Mouse (Mus musculus): ENCODE results near the gene Cnga3. TPM values are rescaled to one million over a fixed set of nuclear protein-coding genes. Genes with fewer than 3 reads are reported as not detected.

Cnga3 gene
- total and polyA plus RNA-seq, 3 experiments = 0.08 to 0.36 (median 0.30) TPM

DNA sequence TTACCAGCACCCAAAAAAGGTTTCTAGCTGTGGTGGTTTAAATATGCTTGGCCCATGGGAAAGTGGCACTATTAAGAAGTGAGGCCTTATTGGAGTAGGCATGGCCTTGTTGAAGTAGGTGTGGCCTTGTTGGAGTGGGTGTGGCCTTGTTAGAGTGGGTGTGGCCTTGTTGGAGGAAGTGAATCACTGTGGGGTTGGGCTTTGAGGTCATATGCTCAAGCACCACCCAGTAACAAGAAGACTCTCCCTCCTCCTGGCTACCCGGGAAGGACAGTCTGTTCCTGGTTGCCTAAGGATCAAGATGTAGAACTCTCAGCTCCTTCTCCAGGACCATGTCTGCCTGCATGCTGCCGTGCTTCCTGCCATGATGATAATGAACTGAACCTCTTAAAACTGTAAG is 32.2 kb downstream of the Cnga3 start:
- in situ Hi-C loops (cut with MboI; ENCODE audit: low pct_ligation_motif_present, low pct_unique_long_range_greater_than_20kb, low sequenced_read_pairs) = loop anchor here (10.0 to 25.0 kb wide), 2 partner anchors 334 to 462 kb away; no protein-coding TSS in a partner anchor
- H3K27me3 ChIP-seq (replicated peaks) = no peaks in the 10 kb centered on the region
- no peaks in the 10 kb centered on the region for H3K36me3 ChIP-seq (replicated peaks in 1 of 2; ENCODE audit: control insufficient read depth in 1 of 2, insufficient read depth in 1 of 2, low read length in 1 of 2)
- no peak overlapping the region for H3K27ac ChIP-seq (ENCODE audit: insufficient read depth, low read depth)
- no peaks in the 10 kb centered on the region for H3K79me2 ChIP-seq (replicated peaks; ENCODE audit: control insufficient read depth, extremely low read depth, insufficient read depth, poor library complexity, severe bottlenecking)
- peaks cover 0 to 2% of the 10 kb centered on the region in 2 experiments; a peak in 1 of 4 replicates for H3K4me1 ChIP-seq (ENCODE audit: control insufficient read depth in 1 of 2, insufficient read depth in 2 of 2)
- H3K9ac ChIP-seq (ENCODE audit: insufficient read depth, low read depth) = no peak overlapping the region
- TF ChIP-seq GABPA (IDR thresholded peaks at IDR 0.05; ENCODE audit: insufficient replicate concordance, low read depth, low read length) (no peak), NRF1 (IDR thresholded peaks at IDR 0.05; ENCODE audit: low read depth, low read length) (no peak), SMC3 (IDR thresholded peaks at IDR 0.05; ENCODE audit: low read depth, low read length) (no peak), ZMIZ1 (IDR thresholded peaks at IDR 0.05; ENCODE audit: low read depth, low read length) (no peak), PAX5 (IDR thresholded peaks at IDR 0.05; ENCODE audit: low read length) (no peak), BHLHE40 (IDR thresholded peaks at IDR 0.05; ENCODE audit: low read depth, low read length) (no peak)
- H3K4me2 ChIP-seq (ENCODE audit: insufficient read depth, low read depth, poor library complexity, severe bottlenecking) = no peak overlapping the region
- H3K9me3 ChIP-seq (replicated peaks; ENCODE audit: low read length) = no peaks in the 10 kb centered on the region
- H3K4me3 ChIP-seq (replicated peaks in 1 of 3; ENCODE audit: low read depth in 2 of 3, low read length in 2 of 3, poor library complexity in 1 of 3) = no peak overlapping the region
- dilution Hi-C loops (cut with MboI; ENCODE audit: extremely low pct_ligation_motif_present, extremely low pct_unique_long_range_greater_than_20kb, low sequenced_read_pairs) = no loop called here
- DNase-seq (ENCODE audit: extremely low read depth) = no peak

DNA sequence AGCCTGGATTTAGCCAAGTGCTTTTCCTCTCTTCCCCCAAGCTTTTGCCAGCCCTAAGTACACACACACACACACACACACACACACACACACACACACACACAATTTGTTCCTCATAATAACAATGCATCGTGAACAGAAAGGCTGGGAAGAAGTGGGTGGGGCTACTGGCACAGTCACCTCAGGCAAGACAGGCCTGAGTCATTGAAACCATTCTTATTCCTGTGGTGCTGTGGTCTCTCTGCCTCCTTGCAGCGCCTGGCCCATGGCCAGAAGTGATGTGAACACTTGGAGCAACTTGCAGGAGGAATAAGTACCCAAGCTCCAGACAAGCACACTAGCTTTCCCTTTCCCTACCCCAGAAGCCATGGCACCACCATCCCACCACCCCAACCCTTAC is 34.2 kb downstream of the Cnga3 start:
- dilution Hi-C loops (cut with MboI; ENCODE audit: extremely low pct_ligation_motif_present, extremely low pct_unique_long_range_greater_than_20kb, low sequenced_read_pairs) = no loop called here
- Histone ChIP-seq H3K27ac (ENCODE audit: insufficient read depth, low read depth) (no peak overlapping the region), H3K79me2 (replicated peaks; ENCODE audit: control insufficient read depth, extremely low read depth, insufficient read depth, poor library complexity, severe bottlenecking) (no peaks in the 10 kb centered on the region), H3K9me3 (replicated peaks; ENCODE audit: low read length) (no peaks in the 10 kb centered on the region), H3K4me1 (ENCODE audit: control insufficient read depth in 1 of 2, insufficient read depth in 2 of 2) (peaks cover 0 to 2% of the 10 kb centered on the region in 2 experiments; a peak in 1 of 4 replicates), H3K36me3 (replicated peaks in 1 of 2; ENCODE audit: control insufficient read depth in 1 of 2, insufficient read depth in 1 of 2, low read length in 1 of 2) (no peaks in the 10 kb centered on the region), H3K9ac (ENCODE audit: insufficient read depth, low read depth) (no peak overlapping the region), H3K27me3 (replicated peaks) (no peaks in the 10 kb centered on the region), H3K4me2 (ENCODE audit: insufficient read depth, low read depth, poor library complexity, severe bottlenecking) (no peak overlapping the region), H3K4me3 (replicated peaks in 1 of 3; ENCODE audit: low read depth in 2 of 3, low read length in 2 of 3, poor library complexity in 1 of 3) (no peak overlapping the region)
- DNase-seq (ENCODE audit: extremely low read depth) = no peak
- TF ChIP-seq RCOR1 (conservative IDR thresholded peaks at IDR 0.05; ENCODE audit: low read depth, low read length) = no peak
- no peak for TF ChIP-seq HCFC1 (IDR thresholded peaks at IDR 0.05; ENCODE audit: low read depth, low read length)
- no peak for TF ChIP-seq PAX5 (IDR thresholded peaks at IDR 0.05; ENCODE audit: low read length)
- TF ChIP-seq NELFE (IDR thresholded peaks at IDR 0.05; ENCODE audit: low read depth, low read length) = no peak
- TF ChIP-seq USF2 (conservative IDR thresholded peaks at IDR 0.05; ENCODE audit: low read depth, low read length) = no peak
- TF ChIP-seq EP300 (IDR thresholded peaks at IDR 0.05; ENCODE audit: low read length) = no peak
- TF ChIP-seq KAT2A (IDR thresholded peaks at IDR 0.05; ENCODE audit: insufficient replicate concordance, low read length) = no peak
- in situ Hi-C loops (cut with MboI; ENCODE audit: low pct_ligation_motif_present, low pct_unique_long_range_greater_than_20kb, low sequenced_read_pairs) = loop anchor here (10.0 to 25.0 kb wide), 2 partner anchors 336 to 464 kb away; no protein-coding TSS in a partner anchor

DNA sequence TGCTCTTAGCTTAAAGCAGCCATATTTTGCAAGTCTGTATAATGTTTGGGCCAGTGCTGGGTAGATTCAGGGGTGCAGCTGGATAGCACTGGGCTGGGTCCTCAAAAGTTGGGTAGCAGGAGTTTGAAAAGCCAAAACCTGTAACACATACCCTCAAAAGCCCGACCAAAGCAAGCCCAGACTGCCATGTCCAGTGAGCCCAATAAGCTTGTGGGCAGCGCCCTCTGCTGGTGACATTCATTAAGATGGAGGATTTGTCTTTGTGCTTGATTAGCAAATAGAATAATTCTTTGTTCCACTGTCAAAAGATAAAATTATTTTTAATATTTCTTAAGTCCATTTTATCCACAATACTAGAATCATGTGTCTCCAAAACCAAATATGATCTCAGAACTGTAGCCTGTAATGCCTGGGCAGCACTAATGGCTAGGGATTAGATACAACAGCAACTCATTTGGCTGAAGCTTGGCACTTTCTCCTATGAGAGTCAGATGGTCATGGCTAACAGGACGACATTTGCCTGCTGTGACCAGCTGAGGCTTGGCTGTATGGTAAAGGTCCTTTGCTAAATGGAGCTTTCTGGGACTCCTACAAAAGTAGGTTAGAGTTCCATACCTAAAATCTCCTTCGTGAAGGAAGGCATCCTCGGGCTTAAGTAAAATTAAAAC is 36.5 kb downstream of the Cnga3 start:
- H3K27ac ChIP-seq (ENCODE audit: insufficient read depth, low read depth) = no peak overlapping the region
- no peaks in the 10 kb centered on the region for H3K27me3 ChIP-seq (replicated peaks)
- H3K4me1 ChIP-seq (ENCODE audit: control insufficient read depth in 1 of 2, insufficient read depth in 2 of 2) = peaks cover 0 to 6% of the 10 kb centered on the region in 2 experiments; a peak in 2 of 4 replicates
- peak; percentile 76 for DNase-seq (ENCODE audit: extremely low read depth)
- H3K9me3 ChIP-seq (replicated peaks; ENCODE audit: low read length) = no peaks in the 10 kb centered on the region
- no peak overlapping the region for H3K9ac ChIP-seq (ENCODE audit: insufficient read depth, low read depth)
- no peaks in the 10 kb centered on the region for H3K36me3 ChIP-seq (replicated peaks in 1 of 2; ENCODE audit: control insufficient read depth in 1 of 2, insufficient read depth in 1 of 2, low read length in 1 of 2)
- no peaks in the 10 kb centered on the region for H3K79me2 ChIP-seq (replicated peaks; ENCODE audit: control insufficient read depth, extremely low read depth, insufficient read depth, poor library complexity, severe bottlenecking)
- H3K4me2 ChIP-seq (ENCODE audit: insufficient read depth, low read depth, poor library complexity, severe bottlenecking) = peak overlapping the region; percentile 54; the same call in 1 of the 2 replicates
- no peak overlapping the region for H3K4me3 ChIP-seq (replicated peaks in 1 of 3; ENCODE audit: low read depth in 2 of 3, low read length in 2 of 3, poor library complexity in 1 of 3)
- in situ Hi-C loops (cut with MboI; ENCODE audit: low pct_ligation_motif_present, low pct_unique_long_range_greater_than_20kb, low sequenced_read_pairs) = no loop called here
- dilution Hi-C loops (cut with MboI; ENCODE audit: extremely low pct_ligation_motif_present, extremely low pct_unique_long_range_greater_than_20kb, low sequenced_read_pairs) = no loop called here
- no peak for TF ChIP-seq UBTF (IDR thresholded peaks at IDR 0.05; ENCODE audit: low read depth, low read length)
- no peak for TF ChIP-seq HCFC1 (IDR thresholded peaks at IDR 0.05; ENCODE audit: low read depth, low read length)
- TF ChIP-seq CTCF (conservative IDR thresholded peaks at IDR 0.05 in 1 of 2, IDR thresholded peaks at IDR 0.05 in 1 of 2; ENCODE audit: low read depth in 2 of 2, low read length in 2 of 2) = peak; percentile 52 to 88; a peak in 3 of 4 replicates
- no peak for TF ChIP-seq ZKSCAN1 (IDR thresholded peaks at IDR 0.05; ENCODE audit: borderline replicate concordance, low read depth, low read length)
- peak; percentile 83 for TF ChIP-seq ZC3H11A (IDR thresholded peaks at IDR 0.05; ENCODE audit: low read depth, low read length)
- no peak for TF ChIP-seq ZNF384 (IDR thresholded peaks at IDR 0.05; ENCODE audit: low read depth, low read length)
- TF ChIP-seq NELFE (IDR thresholded peaks at IDR 0.05; ENCODE audit: low read depth, low read length) = no peak
- TF ChIP-seq EP300 (IDR thresholded peaks at IDR 0.05; ENCODE audit: low read length) = no peak
- no peak for TF ChIP-seq USF1 (IDR thresholded peaks at IDR 0.05; ENCODE audit: low read depth, low read length)
- no peak for TF ChIP-seq CHD1 (IDR thresholded peaks at IDR 0.05; ENCODE audit: low read depth, low read length)
- 0 out of 2 replicates have a peak, but pooled peaks have one; percentile 19 for TF ChIP-seq JUND (conservative IDR thresholded peaks at IDR 0.05; ENCODE audit: low read depth, low read length)
- no peak for TF ChIP-seq TBP (conservative IDR thresholded peaks at IDR 0.05; ENCODE audit: low read depth, low read length)
- no peak for TF ChIP-seq TCF12 (IDR thresholded peaks at IDR 0.05; ENCODE audit: low read depth, low read length)
- TF ChIP-seq CHD2 (IDR thresholded peaks at IDR 0.05; ENCODE audit: low read length) = no peak
- TF ChIP-seq RCOR1 (conservative IDR thresholded peaks at IDR 0.05; ENCODE audit: low read depth, low read length) = no peak
- TF ChIP-seq IRF4 (IDR thresholded peaks at IDR 0.05; ENCODE audit: low read depth, low read length) = peak; percentile 37; the same call in 1 of the 2 replicates
